Mouse (Mus musculus) liver, adult 2 months (tissue): ENCODE data around the gene Abhd15.

Experiments used
- CTCF ChIP-seq: fragments of 200-500 bp; IDR thresholded peaks from 2 replicates; pipeline ENCODE4 v1.5.1; 2011; ENCODE audit warnings: low read depth, low read length, control low read depth
- POLR2A ChIP-seq: fragments of 200-500 bp; IDR thresholded peaks from 2 replicates; pipeline ENCODE4 v1.6.1; 2011; ENCODE audit warnings: low read length, control low read depth; ENCODE audit not compliant: insufficient read depth; ENCODE audit errors: extremely low read depth

DNA sequence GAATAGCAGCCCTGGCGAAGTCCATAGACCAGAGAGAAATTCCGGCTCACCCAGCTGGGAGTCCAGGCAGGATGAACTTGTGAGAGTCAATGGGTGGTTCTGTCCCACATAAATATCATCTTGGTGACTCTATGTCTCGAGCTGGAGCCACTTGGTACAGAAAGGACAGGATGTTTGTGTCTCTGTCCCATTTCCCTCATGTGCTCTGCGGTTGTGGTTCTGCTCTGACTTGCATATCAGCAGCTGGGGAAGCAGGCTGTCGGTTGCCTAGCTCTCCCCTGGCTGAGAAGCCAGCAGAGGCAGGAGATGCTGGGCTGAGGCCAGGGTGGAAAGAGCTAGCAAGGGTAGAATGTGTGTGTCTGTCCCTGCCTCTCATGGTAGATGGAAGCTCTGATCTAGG is 4.1 kb downstream of the Abhd15 start, which contains the start of gene Gm10392:
- no peak for TF ChIP-seq POLR2A
- no peak for TF ChIP-seq CTCF
